Mouse (Mus musculus) pancreas, adult 10 weeks (tissue): Measurements from ENCODE around the gene Gm15107. TPM values are rescaled to one million over a fixed set of nuclear protein-coding genes. Genes with fewer than 3 reads are reported as not detected.

Source experiments
- polyA plus RNA-seq: library from polyadenylated mRNA; stranded (reverse); fragments of 350-450 nt; fragmentation: Illumina TruSeq; extraction: RNeasy Lipid Tissue Mini Kit (QIAGEN cat#74804); gene quantifications from one replicate; pipeline ENCODE4 v1.2.3, GENCODE M21; 2015; ENCODE audit warnings: low read depth, low replicate concordance; ENCODE audit not compliant: insufficient read depth

The Gm15107 gene
- polyA plus RNA-seq = not detected

GRCm38 (mm10) chrX:148180424-148180823, at the start of gene Gm15107:
Gene Gm15107 (plus strand): TSS chrX:148180724.

Other genes with a start within 250 kb of the Gm15107 start
- not detected for gene Gm15080, start 187.7 kb upstream of the Gm15107 start, polyA plus RNA-seq